Mouse (Mus musculus): Measurements from ENCODE around the gene Arl6ip5. TPM values are rescaled to one million over a fixed set of nuclear protein-coding genes. Genes with fewer than 3 reads are reported as not detected.

Arl6ip5 gene
- polyA plus RNA-seq, 1 experiment from 2014 or later = 70.7 TPM

DNA sequence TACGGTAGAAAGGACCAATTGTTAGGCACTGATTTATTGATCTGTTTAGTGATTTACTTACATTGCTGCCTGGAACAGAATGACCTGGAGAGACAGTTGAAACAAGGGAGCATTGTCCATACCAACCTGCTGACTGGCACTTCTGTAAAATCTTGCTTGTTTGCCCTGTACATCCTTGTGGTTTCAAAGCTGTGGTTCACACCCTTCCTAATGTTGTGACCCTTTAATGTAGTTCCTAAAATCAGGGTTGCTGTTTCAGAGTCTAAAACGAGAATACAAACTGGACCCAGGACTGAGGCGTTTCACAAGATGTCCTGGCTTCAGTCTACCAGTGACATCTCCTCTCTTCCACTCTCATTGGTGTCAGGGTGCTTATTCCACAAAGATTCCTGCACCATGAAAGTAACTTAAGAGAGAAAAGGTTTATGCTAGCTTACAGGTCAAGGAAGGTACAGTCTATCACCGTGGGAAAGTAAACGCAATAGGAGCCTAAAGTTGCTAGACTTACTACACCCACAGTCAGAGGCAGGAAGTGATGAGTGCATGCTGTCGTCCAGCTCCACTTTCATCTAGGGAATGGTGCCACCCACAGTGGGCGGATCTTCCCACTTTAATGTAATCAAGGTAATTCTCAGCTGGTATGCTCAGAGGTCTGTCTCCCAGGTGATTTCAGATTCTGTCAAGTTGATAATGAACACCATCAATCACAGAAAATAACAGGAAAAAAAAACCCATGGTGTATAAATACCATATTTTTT is 24.6 kb downstream of the Arl6ip5 start:
- 90% methylated on average over 7 of the region's 7 CpGs for WGBS
- H3K4me1 ChIP-seq (ENCODE audit: control insufficient read depth, insufficient read depth, low read length) = no peaks in the 10 kb centered on the region
- no peaks in the 10 kb centered on the region for H3K9me3 ChIP-seq (ENCODE audit: control insufficient read depth, low read length)
- ATAC-seq (ENCODE audit: low FRiP score, low TSS enrichment) = no peak
- H3K4me2 ChIP-seq (ENCODE audit: low read length) = no peak overlapping the region
- no peak for DNase-seq
- no peak overlapping the region for H3K4me3 ChIP-seq (replicated peaks; ENCODE audit: low read depth, low read length)
- H3K36me3 ChIP-seq (ENCODE audit: control insufficient read depth, insufficient read depth, low read length) = peaks cover 33% of the 10 kb centered on the region
- no peak overlapping the region for H3K9ac ChIP-seq (replicated peaks; ENCODE audit: low read length)
- no peaks in the 10 kb centered on the region for H3K27me3 ChIP-seq (ENCODE audit: control insufficient read depth, insufficient read depth, low read length)
- no peak overlapping the region for H3K27ac ChIP-seq (replicated peaks; ENCODE audit: low read depth, low read length)

DNA sequence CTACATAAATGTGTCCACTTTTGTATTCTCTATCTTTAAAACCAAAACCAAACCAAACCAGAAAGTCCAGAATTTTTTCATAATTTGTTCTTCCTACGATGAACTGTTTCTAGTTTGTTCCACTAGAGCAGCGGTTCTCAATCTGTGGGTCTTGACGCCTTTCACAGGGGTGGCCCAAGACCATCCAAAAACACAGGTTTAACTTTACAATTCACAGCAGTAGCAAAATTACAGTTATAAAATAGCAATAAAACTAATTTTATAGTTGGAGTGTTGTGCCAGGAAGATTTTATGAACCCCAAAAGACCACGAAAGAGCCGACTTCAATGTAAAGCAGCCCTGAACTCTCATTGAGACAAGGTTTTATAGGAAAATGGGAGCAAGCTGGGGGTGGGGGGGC is 25.6 kb downstream of the Arl6ip5 start:
- no peak overlapping the region for H3K27ac ChIP-seq (replicated peaks; ENCODE audit: low read depth, low read length)
- no peak overlapping the region for H3K9ac ChIP-seq (replicated peaks; ENCODE audit: low read length)
- no peaks in the 10 kb centered on the region for H3K9me3 ChIP-seq (ENCODE audit: control insufficient read depth, low read length)
- ATAC-seq (ENCODE audit: low FRiP score, low TSS enrichment) (no peak), DNase-seq (no peak)
- H3K4me1 ChIP-seq (ENCODE audit: control insufficient read depth, insufficient read depth, low read length) = no peaks in the 10 kb centered on the region
- H3K4me2 ChIP-seq (ENCODE audit: low read length) = no peak overlapping the region
- H3K27me3 ChIP-seq (ENCODE audit: control insufficient read depth, insufficient read depth, low read length) = no peaks in the 10 kb centered on the region
- H3K4me3 ChIP-seq (replicated peaks; ENCODE audit: low read depth, low read length) = no peak overlapping the region
- WGBS = 98% methylated on average over 5 of the region's 5 CpGs
- H3K36me3 ChIP-seq (ENCODE audit: control insufficient read depth, insufficient read depth, low read length) = peaks cover 26% of the 10 kb centered on the region

DNA sequence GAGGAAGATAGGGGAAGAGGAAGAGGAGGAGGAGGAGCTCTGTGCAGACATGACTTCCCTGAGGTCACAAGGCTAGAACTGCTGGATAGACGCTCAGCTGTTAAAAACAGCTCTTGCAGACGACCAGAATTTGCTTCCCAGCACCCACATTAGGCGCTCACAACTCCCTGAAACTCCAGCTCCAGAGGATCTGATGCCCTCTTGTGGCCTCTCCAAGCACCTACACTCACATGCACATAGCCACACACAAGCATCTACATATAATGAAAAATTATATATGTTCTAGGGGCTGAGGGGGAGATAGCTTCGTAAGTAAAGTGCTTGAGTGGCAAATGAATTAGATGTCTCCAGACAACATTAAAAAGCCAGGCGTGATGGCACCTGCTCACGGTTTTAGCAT is 28.9 kb downstream of the Arl6ip5 start:
- 0 out of 2 replicates have a peak, but pooled peaks cover 1% of the 10 kb centered on the region for H3K36me3 ChIP-seq (ENCODE audit: control insufficient read depth, insufficient read depth, low read length)
- DNase-seq = no peak
- H3K27ac ChIP-seq (replicated peaks; ENCODE audit: low read depth, low read length) = no peak overlapping the region
- no peak overlapping the region for H3K4me3 ChIP-seq (replicated peaks; ENCODE audit: low read depth, low read length)
- H3K9ac ChIP-seq (replicated peaks; ENCODE audit: low read length) = no peak overlapping the region
- H3K9me3 ChIP-seq (ENCODE audit: control insufficient read depth, low read length) = no peaks in the 10 kb centered on the region
- ATAC-seq (ENCODE audit: low FRiP score, low TSS enrichment) = no peak
- no peak overlapping the region for H3K4me2 ChIP-seq (ENCODE audit: low read length)
- no peaks in the 10 kb centered on the region for H3K27me3 ChIP-seq (ENCODE audit: control insufficient read depth, insufficient read depth, low read length)
- 95% methylated on average over 6 of the region's 6 CpGs for WGBS
- H3K4me1 ChIP-seq (ENCODE audit: control insufficient read depth, insufficient read depth, low read length) = no peaks in the 10 kb centered on the region

DNA sequence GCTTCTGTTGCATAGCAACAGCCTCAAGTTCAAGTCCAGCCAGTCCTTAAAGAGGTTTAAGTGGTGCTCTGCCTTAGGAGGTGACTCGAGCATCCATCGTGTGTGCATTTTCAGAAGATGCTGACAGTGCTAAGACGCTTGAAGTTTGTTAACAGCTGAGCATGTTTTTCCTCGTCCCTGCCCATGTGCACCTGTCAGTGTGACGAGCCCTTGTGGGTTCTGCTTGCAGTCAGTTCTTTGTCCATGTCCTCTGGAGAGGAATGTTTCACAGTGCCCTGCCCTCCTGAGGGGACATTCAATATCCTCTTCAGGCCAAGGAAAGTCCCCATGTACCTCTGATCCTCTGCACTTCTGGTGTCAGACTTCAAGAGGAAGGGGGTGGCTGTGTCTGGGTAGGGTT is 29.6 kb downstream of the Arl6ip5 start:
- 88% methylated on average over 5 of the region's 5 CpGs for WGBS
- no peaks in the 10 kb centered on the region for H3K4me1 ChIP-seq (ENCODE audit: control insufficient read depth, insufficient read depth, low read length)

DNA sequence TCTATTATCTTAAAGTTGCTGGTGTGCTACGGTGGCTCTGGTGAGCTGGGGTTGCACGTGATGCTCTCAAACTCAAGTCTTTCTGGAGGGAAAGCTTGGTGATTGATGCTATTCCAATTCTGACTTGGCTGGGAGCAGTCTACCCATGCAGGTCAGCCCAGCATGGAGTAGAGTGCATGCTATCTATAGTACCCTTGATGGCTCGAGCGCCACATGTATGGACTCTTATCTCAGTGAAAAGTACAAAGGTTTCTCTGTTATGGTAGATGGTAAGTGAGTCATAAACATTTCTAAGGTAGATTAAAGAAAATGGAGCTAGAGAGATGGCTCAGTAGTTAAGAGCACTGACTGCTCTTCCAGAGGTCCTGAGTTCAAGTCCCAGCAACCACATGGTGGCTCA is 32.0 kb downstream of the Arl6ip5 start:
- Histone ChIP-seq H3K27me3 (ENCODE audit: control insufficient read depth, insufficient read depth, low read length) (no peaks in the 10 kb centered on the region), H3K27ac (replicated peaks; ENCODE audit: low read depth, low read length) (no peak overlapping the region), H3K4me2 (ENCODE audit: low read length) (no peak overlapping the region), H3K9me3 (ENCODE audit: control insufficient read depth, low read length) (no peaks in the 10 kb centered on the region), H3K9ac (replicated peaks; ENCODE audit: low read length) (no peak overlapping the region), H3K4me1 (ENCODE audit: control insufficient read depth, insufficient read depth, low read length) (no peaks in the 10 kb centered on the region), H3K36me3 (ENCODE audit: control insufficient read depth, insufficient read depth, low read length) (no peaks in the 10 kb centered on the region), H3K4me3 (replicated peaks; ENCODE audit: low read depth, low read length) (no peak overlapping the region)
- ATAC-seq (ENCODE audit: low FRiP score, low TSS enrichment) (no peak), DNase-seq (no peak)
- WGBS = 88% methylated on average over 4 of the region's 4 CpGs

More for the DNA sequence above, 29.6 kb downstream of the Arl6ip5 start:
- Histone ChIP-seq H3K4me3 (replicated peaks; ENCODE audit: low read depth, low read length) (no peak overlapping the region), H3K27ac (replicated peaks; ENCODE audit: low read depth, low read length) (no peak overlapping the region), H3K9me3 (ENCODE audit: control insufficient read depth, low read length) (no peaks in the 10 kb centered on the region), H3K36me3 (ENCODE audit: control insufficient read depth, insufficient read depth, low read length) (no peaks in the 10 kb centered on the region), H3K27me3 (ENCODE audit: control insufficient read depth, insufficient read depth, low read length) (no peaks in the 10 kb centered on the region), H3K9ac (replicated peaks; ENCODE audit: low read length) (no peak overlapping the region), H3K4me2 (ENCODE audit: low read length) (no peak overlapping the region)
- DNase-seq (no peak), ATAC-seq (ENCODE audit: low FRiP score, low TSS enrichment) (no peak)

DNA sequence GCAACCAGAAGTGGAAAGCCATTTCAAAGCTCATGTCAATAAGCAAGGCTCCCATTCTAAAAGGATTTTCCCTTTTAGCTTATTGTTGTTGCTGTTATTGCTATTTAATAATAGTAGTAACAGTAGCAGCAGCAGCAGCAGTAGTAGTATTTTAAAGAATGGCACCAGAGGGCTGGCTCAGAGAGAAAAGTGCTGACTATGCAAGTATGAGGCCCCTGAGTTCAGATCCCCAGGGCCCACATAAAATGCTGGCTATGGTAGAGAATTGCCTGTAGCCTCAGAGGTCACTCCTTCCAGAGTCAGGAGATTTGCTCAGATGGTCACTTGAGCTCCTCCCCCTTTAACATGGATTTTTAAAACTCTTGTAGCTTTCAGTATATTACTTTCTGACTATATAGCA is 34.7 kb downstream of the Arl6ip5 start:
- no peaks in the 10 kb centered on the region for H3K36me3 ChIP-seq (ENCODE audit: control insufficient read depth, insufficient read depth, low read length)

DNA sequence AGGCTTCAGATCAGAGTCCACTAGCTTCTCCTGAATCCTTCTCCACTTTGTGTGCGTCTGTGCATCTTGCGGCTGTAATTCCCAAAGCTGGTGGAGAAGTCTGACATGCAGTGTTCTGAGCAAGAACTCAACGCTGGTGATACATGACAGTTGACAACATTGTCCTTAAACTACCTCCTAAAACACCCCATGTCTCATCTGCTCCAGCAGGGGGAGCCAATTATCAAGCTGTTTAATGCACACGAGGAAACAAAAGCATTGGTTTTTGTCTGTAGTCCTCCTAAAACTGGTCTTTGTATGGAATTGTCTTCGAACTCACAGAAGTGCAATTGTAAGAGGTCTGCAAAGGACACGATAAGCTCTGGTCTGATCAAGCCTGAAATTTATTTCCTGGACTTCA is 40.5 kb downstream of the Arl6ip5 start:
- 54% methylated on average over 6 of the region's 6 CpGs for WGBS
- Histone ChIP-seq H3K9me3 (ENCODE audit: control insufficient read depth, low read length) (no peaks in the 10 kb centered on the region), H3K4me2 (ENCODE audit: low read length) (no peak overlapping the region), H3K27ac (replicated peaks; ENCODE audit: low read depth, low read length) (no peak overlapping the region), H3K36me3 (ENCODE audit: control insufficient read depth, insufficient read depth, low read length) (no peaks in the 10 kb centered on the region), H3K4me3 (replicated peaks; ENCODE audit: low read depth, low read length) (no peak overlapping the region), H3K9ac (replicated peaks; ENCODE audit: low read length) (no peak overlapping the region), H3K27me3 (ENCODE audit: control insufficient read depth, insufficient read depth, low read length) (no peaks in the 10 kb centered on the region), H3K4me1 (ENCODE audit: control insufficient read depth, insufficient read depth, low read length) (no peaks in the 10 kb centered on the region)
- peak; percentile 80 for DNase-seq
- no peak for ATAC-seq (ENCODE audit: low FRiP score, low TSS enrichment)

More for the DNA sequence above, 34.7 kb downstream of the Arl6ip5 start:
- Histone ChIP-seq H3K4me2 (ENCODE audit: low read length) (no peak overlapping the region), H3K9ac (replicated peaks; ENCODE audit: low read length) (no peak overlapping the region), H3K9me3 (ENCODE audit: control insufficient read depth, low read length) (no peaks in the 10 kb centered on the region), H3K27me3 (ENCODE audit: control insufficient read depth, insufficient read depth, low read length) (no peaks in the 10 kb centered on the region), H3K4me3 (replicated peaks; ENCODE audit: low read depth, low read length) (no peak overlapping the region), H3K4me1 (ENCODE audit: control insufficient read depth, insufficient read depth, low read length) (no peaks in the 10 kb centered on the region), H3K27ac (replicated peaks; ENCODE audit: low read depth, low read length) (no peak overlapping the region)
- DNase-seq (no peak), ATAC-seq (ENCODE audit: low FRiP score, low TSS enrichment) (no peak)

DNA sequence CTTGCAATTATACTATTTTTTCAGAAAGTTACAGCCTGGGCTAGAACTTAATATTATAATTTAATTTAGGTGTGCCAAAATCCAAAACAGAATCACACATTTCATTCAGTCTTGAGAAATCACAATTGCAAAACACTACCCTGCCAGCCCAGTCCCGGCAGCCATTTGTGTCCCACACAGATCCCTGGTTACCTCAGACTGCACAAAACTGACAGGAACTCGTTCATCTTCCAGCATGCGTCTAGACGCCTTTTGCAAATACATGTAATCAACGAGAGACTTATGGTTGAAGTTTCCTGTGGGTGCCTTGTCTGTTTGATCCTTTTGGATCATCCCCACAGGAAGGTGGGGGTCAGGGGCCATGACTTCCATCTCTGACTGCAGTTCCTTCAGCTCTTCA is 41.6 kb downstream of the Arl6ip5 start:
- Histone ChIP-seq H3K27ac (replicated peaks; ENCODE audit: low read depth, low read length) (no peak overlapping the region), H3K9me3 (ENCODE audit: control insufficient read depth, low read length) (no peaks in the 10 kb centered on the region), H3K4me1 (ENCODE audit: control insufficient read depth, insufficient read depth, low read length) (no peaks in the 10 kb centered on the region), H3K27me3 (ENCODE audit: control insufficient read depth, insufficient read depth, low read length) (no peaks in the 10 kb centered on the region), H3K9ac (replicated peaks; ENCODE audit: low read length) (no peak overlapping the region), H3K4me3 (replicated peaks; ENCODE audit: low read depth, low read length) (no peak overlapping the region), H3K4me2 (ENCODE audit: low read length) (no peak overlapping the region), H3K36me3 (ENCODE audit: control insufficient read depth, insufficient read depth, low read length) (no peaks in the 10 kb centered on the region)
- ATAC-seq (ENCODE audit: low FRiP score, low TSS enrichment) (no peak), DNase-seq (no peak)
- 87% methylated on average over 5 of the region's 5 CpGs for WGBS

DNA sequence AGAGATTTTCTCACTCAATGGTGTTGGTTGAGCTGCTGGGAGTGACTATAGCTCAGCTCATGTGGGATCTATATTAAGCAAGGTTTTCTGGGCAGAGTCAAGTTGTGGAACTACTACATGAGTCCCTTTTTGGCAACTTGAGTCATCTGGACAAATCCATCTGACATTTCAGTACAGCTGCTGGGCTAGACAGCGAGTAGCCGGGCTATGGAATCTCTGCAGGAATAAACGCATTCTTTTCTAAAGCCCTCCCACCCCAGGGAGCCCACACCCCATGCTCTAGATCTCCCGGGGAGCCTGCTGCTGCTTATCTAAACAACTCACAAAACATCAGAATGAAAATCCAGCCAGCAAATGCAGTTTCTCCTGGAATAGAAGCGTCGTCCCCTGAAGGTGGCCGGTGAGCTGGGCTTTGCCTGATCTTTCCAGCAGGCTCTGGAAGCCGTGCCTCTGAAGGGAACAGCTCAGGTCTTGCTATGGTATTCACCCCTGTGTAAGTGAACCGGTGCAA is 42.3 kb downstream of the Arl6ip5 start, which contains the start of gene Lmod3:
Gene Lmod3 (minus strand): TSS at position 49 of the 511 bp plus-strand sequence.
- 28% methylated on average over 9 of the region's 9 CpGs for WGBS
- DNase-seq = no peak

More for the DNA sequence above, 42.3 kb downstream of the Arl6ip5 start, which contains the start of gene Lmod3:
- ATAC-seq (ENCODE audit: low FRiP score, low TSS enrichment) = no peak
- no peak within 1 kb of the TSS for H3K4me2 ChIP-seq (ENCODE audit: low read length)
- no peaks in the 10 kb centered on the region for H3K36me3 ChIP-seq (ENCODE audit: control insufficient read depth, insufficient read depth, low read length)
- H3K27ac ChIP-seq (replicated peaks; ENCODE audit: low read depth, low read length) = no peak within 1 kb of the TSS
- H3K9ac ChIP-seq (replicated peaks; ENCODE audit: low read length) = no peak within 1 kb of the TSS
- H3K27me3 ChIP-seq (ENCODE audit: control insufficient read depth, insufficient read depth, low read length) = no peaks in the 10 kb centered on the region
- no peaks in the 10 kb centered on the region for H3K4me1 ChIP-seq (ENCODE audit: control insufficient read depth, insufficient read depth, low read length)
- H3K9me3 ChIP-seq (ENCODE audit: control insufficient read depth, low read length) = no peaks in the 10 kb centered on the region
- no peak within 1 kb of the TSS for H3K4me3 ChIP-seq (replicated peaks; ENCODE audit: low read depth, low read length)

Data from midbrain, embryonic 14.5 days (tissue).